Comparison of ENCODE assay signal across 8 mouse cellular contexts in genomic region chr15:97844037-97845034, GRCm38 (mm10). TPM values are rescaled to one million over a fixed set of nuclear protein-coding genes. Genes with fewer than 3 reads are reported as not detected.
DNase-seq lines count a peak whose midpoint lies in the region; ATAC-seq and TF ChIP-seq lines count a peak whose summit lies in the region.

TSS of gene Hdac7 (minus strand) at chr15:97844502.

- H3K4me3 ChIP-seq in forebrain, embryonic 14.5 days (ENCODE audit: low read depth, low read length), result no peak within 1 kb of the TSS
- H3K4me3 ChIP-seq in hindbrain, embryonic 13.5 days, result no peak within 1 kb of the TSS
- peak within 1 kb of the TSS; percentile 17 to 53 for H3K4me3 ChIP-seq in liver, embryonic 14.5 days (ENCODE audit: insufficient read depth in 1 of 2, low read depth in 2 of 2, low read length in 2 of 2)
- no peak within 1 kb of the TSS for H3K4me3 ChIP-seq in stomach, embryonic 16.5 days (replicated peaks; ENCODE audit: low read length)

- H3K27ac ChIP-seq in forebrain, embryonic 14.5 days (ENCODE audit: low read depth, low read length), result no peak within 1 kb of the TSS
- H3K27ac ChIP-seq in hindbrain, embryonic 13.5 days, result no peak within 1 kb of the TSS
- peak within 1 kb of the TSS; percentile 59 for H3K27ac ChIP-seq in liver, embryonic 14.5 days
- H3K27ac ChIP-seq in stomach, embryonic 16.5 days (ENCODE audit: low read length), result no peak within 1 kb of the TSS

- no peaks in the 10 kb centered on the region for H3K4me1 ChIP-seq in forebrain, embryonic 14.5 days (ENCODE audit: control insufficient read depth, insufficient read depth, low read length)
- H3K4me1 ChIP-seq in hindbrain, embryonic 13.5 days (replicated peaks), result peaks cover 5% of the 10 kb centered on the region; the same call in 1 of the 2 replicates
- H3K4me1 ChIP-seq in liver, embryonic 14.5 days (replicated peaks; ENCODE audit: control insufficient read depth in 2 of 2, insufficient read depth in 2 of 2, low read length in 1 of 2), result peaks cover 40 to 81% of the 10 kb centered on the region in 2 experiments
- H3K4me1 ChIP-seq in stomach, embryonic 16.5 days (ENCODE audit: control insufficient read depth, insufficient read depth, low read length), result peaks cover 11% of the 10 kb centered on the region

- DNase-seq in adrenal gland, adult 18-20 months (ENCODE audit: low spot score in 2 of 2), result no peak
- DNase-seq in adrenal gland, adult (ENCODE audit: inconsistent age in 2 of 2, low spot score in 1 of 2), result no peak
- DNase-seq in Patski (ENCODE audit: low read depth, low spot score), result no peak
- DNase-seq in forebrain, embryonic 14.5 days (ENCODE audit: low spot score), result no peak
- peak in 1 of 3 experiments; percentile 42 for DNase-seq in liver, embryonic 14.5 days (ENCODE audit: low read depth in 3 of 3, low spot score in 3 of 3)
- no peak for DNase-seq in cerebellum, adult 9-10 months

- POLR2A ChIA-PET in Patski (lab: Charles Lee), result interaction anchor here (1.0 to 2.2 kb wide), 5 partner anchors 14 to 127 kb away, joined by 3 to 11 read pairs (median 3); no protein-coding TSS in a partner anchor

- no peak within 1 kb of the TSS for H3K4me2 ChIP-seq in forebrain, embryonic 14.5 days (ENCODE audit: low read length)
- no peak within 1 kb of the TSS for H3K4me2 ChIP-seq in hindbrain, embryonic 13.5 days
- H3K4me2 ChIP-seq in liver, embryonic 14.5 days (ENCODE audit: low read depth), result peak within 1 kb of the TSS; percentile 64
- no peak within 1 kb of the TSS for H3K4me2 ChIP-seq in stomach, embryonic 16.5 days (ENCODE audit: low read depth, low read length)

- no peaks in the 10 kb centered on the region for H3K27me3 ChIP-seq in Patski
- no peaks in the 10 kb centered on the region; the same call in 1 of the 2 replicates for H3K27me3 ChIP-seq in forebrain, embryonic 14.5 days (replicated peaks; ENCODE audit: control insufficient read depth, insufficient read depth, low read length)
- H3K27me3 ChIP-seq in hindbrain, embryonic 13.5 days, result no peaks in the 10 kb centered on the region
- no peaks in the 10 kb centered on the region for H3K27me3 ChIP-seq in liver, embryonic 14.5 days (ENCODE audit: control insufficient read depth, insufficient read depth, low read length)
- no peaks in the 10 kb centered on the region for H3K27me3 ChIP-seq in stomach, embryonic 16.5 days (ENCODE audit: control insufficient read depth, insufficient read depth, low read length)

- H3K36me3 ChIP-seq in forebrain, embryonic 14.5 days (ENCODE audit: control insufficient read depth, insufficient read depth, low read length), result no peaks in the 10 kb centered on the region
- H3K36me3 ChIP-seq in hindbrain, embryonic 13.5 days, result no peaks in the 10 kb centered on the region
- H3K36me3 ChIP-seq in liver, embryonic 14.5 days (replicated peaks; ENCODE audit: control insufficient read depth, insufficient read depth, low read depth), result no peaks in the 10 kb centered on the region
- H3K36me3 ChIP-seq in stomach, embryonic 16.5 days (ENCODE audit: control insufficient read depth, insufficient read depth, low read length), result no peaks in the 10 kb centered on the region

- CTCF ChIA-PET in Patski (lab: Charles Lee), result interaction anchor here (2.0 to 11.7 kb wide), 4 partner anchors 15 to 120 kb away, joined by 7 to 119 read pairs (median 9); partner anchors contain the start of gene Tmem106c

- in situ Hi-C loops in Patski (cut with MboI; ENCODE audit: low pct_unique_long_range_greater_than_20kb), result loop anchor here (5.0 kb wide), 2 partner anchors 52 to 127 kb away; no protein-coding TSS in a partner anchor

- H3K9me3 ChIP-seq in forebrain, embryonic 14.5 days (replicated peaks; ENCODE audit: control insufficient read depth, low read length), result no peaks in the 10 kb centered on the region
- H3K9me3 ChIP-seq in hindbrain, embryonic 13.5 days, result no peaks in the 10 kb centered on the region
- no peaks in the 10 kb centered on the region for H3K9me3 ChIP-seq in liver, embryonic 14.5 days (ENCODE audit: control insufficient read depth, low read length)
- no peaks in the 10 kb centered on the region for H3K9me3 ChIP-seq in stomach, embryonic 16.5 days (replicated peaks; ENCODE audit: control insufficient read depth, low read length)

- no peak for ATAC-seq in Patski
- no peak for ATAC-seq in forebrain, embryonic 14.5 days
- ATAC-seq in hindbrain, embryonic 13.5 days (ENCODE audit: low FRiP score), result no peak
- peak; percentile 66 for ATAC-seq in liver, embryonic 14.5 days (ENCODE audit: insufficient read depth)
- ATAC-seq in stomach, embryonic 16.5 days (ENCODE audit: insufficient read depth, low FRiP score), result no peak

- TF ChIP-seq EP300 in liver, embryonic 14.5 days (IDR thresholded peaks at IDR 0.05; ENCODE audit: low read depth), result peak; percentile 78

- H3K9ac ChIP-seq in forebrain, embryonic 14.5 days (ENCODE audit: low read length), result no peak within 1 kb of the TSS
- no peak within 1 kb of the TSS for H3K9ac ChIP-seq in hindbrain, embryonic 13.5 days
- H3K9ac ChIP-seq in liver, embryonic 14.5 days (replicated peaks), result peak within 1 kb of the TSS; percentile 37
- H3K9ac ChIP-seq in stomach, embryonic 16.5 days (ENCODE audit: low read length), result no peak within 1 kb of the TSS

- TF ChIP-seq CTCF in Patski (IDR thresholded peaks at IDR 0.05), result no peak
- no peak for TF ChIP-seq CTCF in liver, embryonic 14.5 days (IDR thresholded peaks at IDR 0.05; ENCODE audit: low read depth)

- WGBS in forebrain, embryonic 14.5 days, result 74% methylated on average over 19 of the region's 19 CpGs
- WGBS in hindbrain, embryonic 13.5 days, result 69% methylated on average over 19 of the region's 19 CpGs
- 18% methylated on average over 19 of the region's 19 CpGs for WGBS in liver, embryonic 14.5 days (ENCODE audit: insufficient replicate concordance)
- whole genome bisulfite sequencing in stomach, embryonic 16.5 days, result 66% methylated on average over 19 of the region's 19 CpGs

RNA-seq across cellular contexts. Expression of gene Hdac7, which starts in this region (rescaled TPM):
- 10 to 100 TPM; 29.7 to 55.2 TPM for total RNA-seq in adrenal gland, adult 18-20 months (2021)
- 210 TPM for polyA plus RNA-seq in Patski (2021)
- polyA plus RNA-seq in forebrain, embryonic 14.5 days (2014; fragmentation: Nextera tagmentation; extraction: Ambion mirVana), result 19.5 and 20.0 TPM in 2 replicates
- polyA plus RNA-seq in hindbrain, embryonic 13.5 days (2015; fragmentation: Nextera tagmentation; extraction: Ambion mirVana), result 27.9 and 28.1 TPM in 2 replicates
- polyA plus RNA-seq in liver, embryonic 14.5 days (2012; rRNA removed), result 8.6 and 11.3 TPM in 2 replicates
- 4.7 and 6.6 TPM in 2 replicates for polyA plus RNA-seq in liver, embryonic 14.5 days (2014; fragmentation: Nextera tagmentation; extraction: Ambion mirVana)
- polyA plus RNA-seq in stomach, embryonic 16.5 days (2015; fragmentation: Nextera tagmentation; extraction: Ambion mirVana), result 20.4 and 23.2 TPM in 2 replicates

Comparison
In these comparisons a context has a peak if more than half of its experiments do, and no peak if none do; other contexts are left out.
1. H3K4me3 ChIP-seq: peak in liver, embryonic 14.5 days (2 of 2); none in forebrain, embryonic 14.5 days (single experiment), hindbrain, embryonic 13.5 days (single experiment) and stomach, embryonic 16.5 days (single experiment).